Mouse (Mus musculus) C2C12 (cell line): Measurements from ENCODE around the gene Wwc2.

Experiments used
- CEBPB ChIP-seq: IDR thresholded peaks from one replicate; pipeline ENCODE4 v1.6.1; 2011; ENCODE audit warnings: low read depth, mild to moderate bottlenecking, control low read depth, moderate library complexity
- CTCF ChIP-seq: IDR thresholded peaks from one replicate; pipeline ENCODE4 v1.5.1; 2011; ENCODE audit not compliant: control insufficient read depth, insufficient read depth, insufficient read length

GRCm38 (mm10) chr8:48026796-48027195 lies 36.1 kb upstream of the Wwc2 start:
- TF ChIP-seq CTCF (no peak), CEBPB (no peak)
